Mouse (Mus musculus) midbrain, embryonic 11.5 days (tissue): ENCODE measurements at regions not wholly inside any gene's neighbourhood (a gene's known extent, or its start where the extent isn't known, plus 50 kb on each side); places are given as distances from the start of the nearest gene placed in this dataset.

Experiments
- ATAC-seq: fragments of 200-750 bp; cut with Nextera tagmentation; 2 replicates; pipeline ENCODE4 v1.8.0; 2017; ENCODE audit warnings: moderate TSS enrichment, moderate library complexity; ENCODE audit not compliant: low FRiP score
- DNase-seq: peaks from one replicate; pipeline ENCODE4 v3.0.0; 2015; ENCODE audit warnings: low spot score; ENCODE audit errors: missing footprints
- H3K27ac ChIP-seq: fragments of 300-500 bp; sonication (generic); 2 replicates; pipeline ENCODE4 v1.5.1; 2014; ENCODE audit warnings: low read depth, low read length
- H3K27me3 ChIP-seq: fragments of 300-500 bp; sonication (generic); 2 replicates; pipeline ENCODE4 v1.6.1; 2014; ENCODE audit warnings: mild to moderate bottlenecking, low read length, moderate library complexity, mixed read lengths; ENCODE audit not compliant: control insufficient read depth, insufficient read depth
- H3K36me3 ChIP-seq: fragments of 300-500 bp; sonication (generic); 2 replicates; pipeline ENCODE4 v1.6.1; 2014; ENCODE audit warnings: mild to moderate bottlenecking, low read length, moderate library complexity, mixed read lengths; ENCODE audit not compliant: control insufficient read depth, insufficient read depth
- H3K4me1 ChIP-seq: fragments of 300-500 bp; sonication (generic); 2 replicates; pipeline ENCODE4 v1.6.1; 2014; ENCODE audit warnings: low read length; ENCODE audit not compliant: control insufficient read depth, insufficient read depth
- H3K4me2 ChIP-seq: fragments of 300-500 bp; sonication (generic); 2 replicates; pipeline ENCODE4 v1.6.1; 2014; ENCODE audit warnings: mild to moderate bottlenecking, moderate library complexity
- H3K4me3 ChIP-seq: fragments of 300-500 bp; sonication (generic); 2 replicates; pipeline ENCODE4 v1.5.1; 2014; ENCODE audit warnings: low read depth, low read length
- H3K9ac ChIP-seq: fragments of 300-500 bp; sonication (generic); 2 replicates; pipeline ENCODE4 v1.6.1; 2014; ENCODE audit warnings: low read length
- H3K9me3 ChIP-seq: fragments of 300-500 bp; sonication (generic); 2 replicates; pipeline ENCODE4 v1.6.1; 2016; ENCODE audit warnings: low read length; ENCODE audit not compliant: control insufficient read depth
- WGBS: fragments of 180-500 bp; shearing (Covaris S2); extraction: QIAGEN DNeasy Blood & Tissue Kit; methylation state at CpG from one replicate; pipeline ENCODE4 v1.1.7; 2014; 5-methylcytosine and 5-hydroxymethylcytosine counted together

GRCm38 (mm10) chr12:119074742-119075478 is 108.7 kb upstream of the Abcb5 start:
- peak; percentile 86 for DNase-seq
- WGBS = 29% methylated on average over 2 of the region's 2 CpGs
- H3K4me2 ChIP-seq = no peak overlapping the region
- H3K4me1 ChIP-seq = peaks cover 6% of the 10 kb centered on the region; the same call in 1 of the 2 replicates
- no peak overlapping the region for H3K27ac ChIP-seq
- no peaks in the 10 kb centered on the region for H3K36me3 ChIP-seq
- H3K4me3 ChIP-seq = no peak overlapping the region
- H3K27me3 ChIP-seq = no peaks in the 10 kb centered on the region
- ATAC-seq = peak; percentile 91
- H3K9ac ChIP-seq = no peak overlapping the region
- no peaks in the 10 kb centered on the region for H3K9me3 ChIP-seq

GRCm38 (mm10) chr12:119074147-119074546 is 107.9 kb upstream of the Abcb5 start:
- peak; percentile 75 for DNase-seq
- Histone ChIP-seq H3K4me2 (no peak overlapping the region), H3K27me3 (no peaks in the 10 kb centered on the region), H3K9me3 (no peaks in the 10 kb centered on the region), H3K36me3 (no peaks in the 10 kb centered on the region), H3K27ac (no peak overlapping the region), H3K4me3 (no peak overlapping the region), H3K4me1 (peaks cover 6% of the 10 kb centered on the region; the same call in 1 of the 2 replicates), H3K9ac (no peak overlapping the region)
- no peak for ATAC-seq

GRCm38 (mm10) chr12:119070963-119071362 is 104.7 kb upstream of the Abcb5 start:
- H3K4me2 ChIP-seq = no peak overlapping the region
- DNase-seq = no peak
- H3K4me1 ChIP-seq = peaks cover 6% of the 10 kb centered on the region; the same call in 1 of the 2 replicates

GRCm38 (mm10) chr12:119070446-119070845 is 104.2 kb upstream of the Abcb5 start:
- Histone ChIP-seq H3K4me3 (no peak overlapping the region), H3K9me3 (no peaks in the 10 kb centered on the region), H3K27ac (no peak overlapping the region), H3K36me3 (no peaks in the 10 kb centered on the region), H3K9ac (no peak overlapping the region), H3K4me2 (no peak overlapping the region), H3K4me1 (peaks cover 5% of the 10 kb centered on the region; the same call in 1 of the 2 replicates), H3K27me3 (no peaks in the 10 kb centered on the region)
- no peak for ATAC-seq
- no peak for DNase-seq
- WGBS = 49% methylated on average over 1 of the region's 1 CpGs

More at GRCm38 (mm10) chr12:119070963-119071362, 104.7 kb upstream of the Abcb5 start:
- H3K9ac ChIP-seq = no peak overlapping the region
- H3K27ac ChIP-seq = no peak overlapping the region
- ATAC-seq = no peak
- H3K36me3 ChIP-seq = no peaks in the 10 kb centered on the region
- no peak overlapping the region for H3K4me3 ChIP-seq
- H3K9me3 ChIP-seq = no peaks in the 10 kb centered on the region
- 73% methylated on average over 1 of the region's 1 CpGs for WGBS
- H3K27me3 ChIP-seq = no peaks in the 10 kb centered on the region

- 85% methylated on average over 3 of the region's 3 CpGs for WGBS
- H3K4me1 ChIP-seq = peaks cover 4% of the 10 kb centered on the region; the same call in 1 of the 2 replicates
- H3K36me3 ChIP-seq = no peaks in the 10 kb centered on the region
- H3K27me3 ChIP-seq = no peaks in the 10 kb centered on the region
- H3K9ac ChIP-seq = no peak overlapping the region
- no peaks in the 10 kb centered on the region for H3K9me3 ChIP-seq
- ATAC-seq = no peak
- no peak overlapping the region for H3K4me3 ChIP-seq
- H3K27ac ChIP-seq = no peak overlapping the region
- no peak for DNase-seq
- no peak overlapping the region for H3K4me2 ChIP-seq
Measured at GRCm38 (mm10) chr12:119069747-119070146, 103.5 kb upstream of the Abcb5 start.

GRCm38 (mm10) chr12:119068079-119068478 is 101.9 kb upstream of the Abcb5 start:
- ATAC-seq (no peak), DNase-seq (no peak)
- WGBS = 93% methylated on average over 2 of the region's 2 CpGs

GRCm38 (mm10) chr12:119062931-119063330 is 96.7 kb upstream of the Abcb5 start:
- no peaks in the 10 kb centered on the region for H3K4me1 ChIP-seq
- no peaks in the 10 kb centered on the region for H3K9me3 ChIP-seq
- H3K36me3 ChIP-seq = no peaks in the 10 kb centered on the region
- ATAC-seq (no peak), DNase-seq (no peak)
- no peak overlapping the region for H3K9ac ChIP-seq
- H3K27me3 ChIP-seq = no peaks in the 10 kb centered on the region
- no peak overlapping the region for H3K27ac ChIP-seq
- H3K4me3 ChIP-seq = no peak overlapping the region
- WGBS = 67% methylated on average over 2 of the region's 2 CpGs
- H3K4me2 ChIP-seq = no peak overlapping the region

More at GRCm38 (mm10) chr12:119068079-119068478, 101.9 kb upstream of the Abcb5 start:
- Histone ChIP-seq H3K27ac (no peak overlapping the region), H3K36me3 (no peaks in the 10 kb centered on the region), H3K4me3 (no peak overlapping the region), H3K9ac (no peak overlapping the region), H3K9me3 (no peaks in the 10 kb centered on the region), H3K4me2 (no peak overlapping the region), H3K4me1 (no peaks in the 10 kb centered on the region), H3K27me3 (no peaks in the 10 kb centered on the region)

GRCm38 (mm10) chr12:119062490-119062889 is 96.3 kb upstream of the Abcb5 start:
- Histone ChIP-seq H3K4me2 (no peak overlapping the region), H3K27ac (no peak overlapping the region), H3K9me3 (no peaks in the 10 kb centered on the region), H3K9ac (no peak overlapping the region), H3K4me3 (no peak overlapping the region), H3K36me3 (no peaks in the 10 kb centered on the region), H3K4me1 (no peaks in the 10 kb centered on the region), H3K27me3 (no peaks in the 10 kb centered on the region)
- no peak for DNase-seq
- ATAC-seq = no peak

- Histone ChIP-seq H3K27ac (no peak overlapping the region), H3K9ac (no peak overlapping the region), H3K4me2 (no peak overlapping the region), H3K36me3 (no peaks in the 10 kb centered on the region), H3K9me3 (no peaks in the 10 kb centered on the region), H3K27me3 (no peaks in the 10 kb centered on the region), H3K4me3 (no peak overlapping the region), H3K4me1 (no peaks in the 10 kb centered on the region)
- ATAC-seq = no peak
- no peak for DNase-seq
- WGBS = 82% methylated on average over 3 of the region's 3 CpGs
Measured at GRCm38 (mm10) chr12:119054560-119054959, 88.3 kb upstream of the Abcb5 start.
